Mouse (Mus musculus) heart, adult 2 months (tissue): ENCODE data around the gene AC161166.1.

Experiments used
- CTCF ChIP-seq: fragments of 200-600 bp; IDR thresholded peaks from 2 replicates; pipeline ENCODE4 v1.8.1; 2022; ENCODE audit warnings: antibody characterized with exemption, mild to moderate bottlenecking, moderate library complexity
- POLR2A ChIP-seq: fragments of 200-500 bp; IDR thresholded peaks from 2 replicates; pipeline ENCODE4 v1.6.1; 2011; ENCODE audit warnings: mild to moderate bottlenecking, low read depth, low read length, control low read depth; ENCODE audit not compliant: insufficient read depth

DNA sequence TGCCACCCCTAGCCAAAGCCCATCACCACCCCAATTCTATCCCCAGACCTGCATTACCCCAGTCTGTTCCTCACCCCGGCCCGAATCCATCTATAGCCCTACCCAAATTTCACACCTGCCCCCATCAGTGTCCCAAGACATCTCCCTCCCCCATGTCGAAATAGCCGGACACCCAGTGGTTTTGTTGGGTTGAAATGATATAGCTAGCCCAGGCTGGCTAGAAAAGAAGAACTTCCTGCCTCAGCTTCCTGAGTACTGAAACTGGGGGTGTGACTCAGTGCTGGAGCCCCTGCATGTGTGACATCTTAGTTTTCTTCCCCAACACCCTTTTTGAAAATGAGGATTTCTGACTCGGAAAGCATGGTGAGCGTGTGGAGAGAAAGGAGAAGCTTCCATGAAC is 45.4 kb downstream of the AC161166.1 start:
- no peak for TF ChIP-seq CTCF
- TF ChIP-seq POLR2A: no peak
